Comparison of ENCODE assay signal across 8 mouse cellular contexts in the genomic region with DNA sequence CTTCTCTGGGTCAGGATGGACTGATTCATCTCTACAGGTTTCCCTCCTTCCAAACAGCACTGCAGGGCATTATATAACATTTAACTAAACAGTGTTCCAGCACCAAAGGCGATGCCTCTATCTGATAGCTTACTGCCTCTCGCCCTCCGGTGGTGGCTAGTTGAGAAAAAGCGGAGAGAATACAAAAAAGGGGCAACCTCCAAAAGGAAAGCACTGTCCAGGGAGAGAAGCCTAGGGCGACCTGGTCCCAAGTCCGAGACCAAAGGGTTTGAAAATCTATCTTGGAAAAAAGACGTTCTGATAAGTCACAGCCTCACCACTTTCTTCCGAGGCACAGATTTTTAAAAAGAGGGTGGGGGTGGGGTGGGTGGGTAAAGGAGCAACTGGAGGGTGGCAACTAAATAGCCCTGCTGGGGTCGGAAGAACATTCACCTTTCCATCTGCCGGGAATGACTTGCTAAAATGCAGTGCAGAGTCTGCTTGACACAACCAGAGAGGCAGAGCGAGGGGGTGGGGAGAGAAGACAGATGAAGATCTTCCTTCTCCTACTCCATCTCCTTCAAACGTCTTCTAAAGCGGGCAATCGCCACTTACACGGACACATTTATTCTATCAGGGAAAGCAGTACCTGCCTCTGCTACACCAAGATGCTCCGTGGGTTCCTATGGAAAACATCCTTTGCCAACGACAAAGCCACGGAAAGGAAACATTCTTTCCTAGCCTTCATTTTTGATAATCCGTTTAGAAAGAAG.
DNase-seq lines count a peak whose midpoint lies in the region; ATAC-seq and TF ChIP-seq lines count a peak whose summit lies in the region.

No protein-coding gene starts in this region.

- H3K36me3 ChIP-seq in forebrain, postnatal 0 days (ENCODE audit: insufficient read depth) = no peaks in the 10 kb centered on the region
- H3K36me3 ChIP-seq in midbrain, embryonic 15.5 days (replicated peaks) = no peaks in the 10 kb centered on the region

- TF ChIP-seq POLR2A in lung, adult 2 months (IDR thresholded peaks at IDR 0.05; ENCODE audit: borderline replicate concordance, extremely low read depth, low read depth, low read length) = no peak

- no peak for ATAC-seq in forebrain, postnatal 0 days
- no peak for ATAC-seq in midbrain, embryonic 15.5 days (replicated peaks)

- no peak for TF ChIP-seq CTCF in lung, adult 2 months (IDR thresholded peaks at IDR 0.05; ENCODE audit: insufficient read depth, low read length)
- TF ChIP-seq CTCF in forebrain, postnatal 0 days (IDR thresholded peaks at IDR 0.05; ENCODE audit: low read depth) = peak; percentile 40

- DNase-seq in lung, adult 2 months = no peak
- DNase-seq in lung, postnatal 14 days = no peak
- peak; percentile 77 for DNase-seq in cerebellum, adult 11-12 months
- DNase-seq in forebrain, postnatal 0 days = peak; percentile 44
- DNase-seq in layer of hippocampus, adult 9-11 months = peak; percentile 52
- DNase-seq in thymus, postnatal 0 days (ENCODE audit: low spot score) = no peak
- DNase-seq in ovary, adult 18-20 months (ENCODE audit: low spot score) = no peak

- peak overlapping the region; percentile 88 for H3K4me2 ChIP-seq in forebrain, postnatal 0 days (ENCODE audit: low read depth)
- H3K4me2 ChIP-seq in midbrain, embryonic 15.5 days = peak overlapping the region; percentile 79

- H3K27ac ChIP-seq in forebrain, postnatal 0 days (ENCODE audit: low read depth, low read length) = peak overlapping the region; percentile 96
- peak overlapping the region; percentile 97 for H3K27ac ChIP-seq in midbrain, embryonic 15.5 days

- no peaks in the 10 kb centered on the region for H3K27me3 ChIP-seq in forebrain, postnatal 0 days (ENCODE audit: insufficient read depth, low read length)
- no peaks in the 10 kb centered on the region for H3K27me3 ChIP-seq in midbrain, embryonic 15.5 days (replicated peaks)

- no peaks in the 10 kb centered on the region for H3K9me3 ChIP-seq in forebrain, postnatal 0 days (ENCODE audit: low read length)
- H3K9me3 ChIP-seq in midbrain, embryonic 15.5 days = no peaks in the 10 kb centered on the region

- H3K9ac ChIP-seq in forebrain, postnatal 0 days = peak overlapping the region; percentile 74
- peak overlapping the region; percentile 78 for H3K9ac ChIP-seq in midbrain, embryonic 15.5 days

- peaks cover 24% of the 10 kb centered on the region for H3K4me1 ChIP-seq in lung, adult 2 months (ENCODE audit: control insufficient read depth, insufficient read depth, low read length)
- peaks cover 22% of the 10 kb centered on the region for H3K4me1 ChIP-seq in forebrain, postnatal 0 days (ENCODE audit: insufficient read depth)
- H3K4me1 ChIP-seq in midbrain, embryonic 15.5 days = peaks cover 49% of the 10 kb centered on the region

- 5% methylated on average over 19 of the region's 19 CpGs for WGBS in lung, adult 2 months
- WGBS in forebrain, postnatal 0 days = 3% methylated on average over 19 of the region's 19 CpGs
- 1% methylated on average over 19 of the region's 19 CpGs for WGBS in midbrain, embryonic 15.5 days

- H3K4me3 ChIP-seq in lung, adult 2 months (replicated peaks; ENCODE audit: extremely low read depth, low read depth, low read length) = peak overlapping the region; percentile 29
- peak overlapping the region; percentile 64 for H3K4me3 ChIP-seq in forebrain, postnatal 0 days (ENCODE audit: low read depth, low read length)
- peak overlapping the region; percentile 64 for H3K4me3 ChIP-seq in midbrain, embryonic 15.5 days

Comparison
In these comparisons a context has a peak if more than half of its experiments do, and no peak if none do; other contexts are left out.
1. DNase-seq: peak in cerebellum, adult 11-12 months (single experiment), forebrain, postnatal 0 days (single experiment) and layer of hippocampus, adult 9-11 months (single experiment); none in lung, adult 2 months (single experiment), lung, postnatal 14 days (single experiment), thymus, postnatal 0 days (single experiment) and ovary, adult 18-20 months (single experiment).
2. Peak in every context shown above with its lines, with median percentiles within 50 percentile points of each other: H3K4me3 ChIP-seq.